Mouse (Mus musculus) megakaryocyte, embryonic 14.5 days (primary cell): Measurements from ENCODE around the gene Pygo2. TPM values are rescaled to one million over a fixed set of nuclear protein-coding genes. Genes with fewer than 3 reads are reported as not detected.
A peak's percentile ranks its signal among the peaks of the same experiment; 100 is the strongest.

Source experiments
- H3K27me3 ChIP-seq: replicated peaks from 2 replicates; pipeline ENCODE3; 2012; ENCODE audit warnings: inconsistent platforms
- H3K36me3 ChIP-seq: replicated peaks from 2 replicates; pipeline ENCODE3; 2012; ENCODE audit warnings: low read length, inconsistent platforms, mixed read lengths
- H3K4me1 ChIP-seq: 2 replicates; pipeline ENCODE4 v1.6.1; 2012; ENCODE audit warnings: inconsistent platforms
- H3K4me3 ChIP-seq: replicated peaks from 2 replicates; pipeline ENCODE3; 2012; ENCODE audit warnings: moderate library complexity, mild to moderate bottlenecking, inconsistent platforms
- H3K9me3 ChIP-seq: 2 replicates; pipeline ENCODE4 v1.6.1; 2012; ENCODE audit warnings: inconsistent platforms
- FLI1 ChIP-seq: IDR thresholded peaks from 2 replicates; pipeline ENCODE4 v1.6.1; 2012; ENCODE audit warnings: low read length, inconsistent platforms, mixed read lengths
- GATA1 ChIP-seq: IDR thresholded peaks from 3 replicates; pipeline ENCODE4 v1.6.1; 2012; ENCODE audit warnings: mixed read lengths, low read length, inconsistent platforms, borderline replicate concordance
- polyA plus RNA-seq: library from polyadenylated mRNA; stranded (reverse); fragments of >175 nt; gene quantifications from 2 replicates; pipeline ENCODE4 v1.2.3, GENCODE M21; 2012; ENCODE audit warnings: low replicate concordance; ENCODE audit not compliant: insufficient read depth

Gene Pygo2
- polyA plus RNA-seq: 35.3 and 137 TPM in 2 replicates

- TF ChIP-seq FLI1: no peak
- TF ChIP-seq GATA1: no peak
- Histone ChIP-seq H3K9me3 (no peaks in the 10 kb centered on the region), H3K36me3 (peaks cover 67% of the 10 kb centered on the region), H3K4me1 (peaks cover 36% of the 10 kb centered on the region), H3K4me3 (peak within 1 kb of the TSS; percentile 99), H3K27me3 (no peaks in the 10 kb centered on the region)
Measured at GRCm38 (mm10) chr3:89430171-89431159, at the start of gene Pygo2. TSS of gene Pygo2 (plus strand) at chr3:89430214.

- H3K36me3 ChIP-seq: peaks cover 87% of the 10 kb centered on the region
- H3K9me3 ChIP-seq: no peaks in the 10 kb centered on the region
- no peak for TF ChIP-seq GATA1
- TF ChIP-seq FLI1: no peak
- peaks cover 38% of the 10 kb centered on the region for H3K4me1 ChIP-seq
- H3K27me3 ChIP-seq: peaks cover 14% of the 10 kb centered on the region
- no peak overlapping the region for H3K4me3 ChIP-seq
Measured at GRCm38 (mm10) chr3:89380291-89380690, 49.7 kb upstream of the Pygo2 start.

- TF ChIP-seq FLI1 (no peak), GATA1 (no peak)
- no peaks in the 10 kb centered on the region for H3K9me3 ChIP-seq
- H3K4me1 ChIP-seq: peaks cover 43% of the 10 kb centered on the region
- H3K27me3 ChIP-seq: peaks cover 11% of the 10 kb centered on the region
- H3K36me3 ChIP-seq: peaks cover 92% of the 10 kb centered on the region
- no peak overlapping the region for H3K4me3 ChIP-seq
Measured at GRCm38 (mm10) chr3:89380711-89381110, 49.3 kb upstream of the Pygo2 start.

GRCm38 (mm10) chr3:89381233-89381632 lies 48.8 kb upstream of the Pygo2 start:
- Histone ChIP-seq H3K27me3 (peaks cover 10% of the 10 kb centered on the region), H3K36me3 (peaks cover 94% of the 10 kb centered on the region), H3K4me1 (peaks cover 48% of the 10 kb centered on the region), H3K4me3 (no peak overlapping the region), H3K9me3 (no peaks in the 10 kb centered on the region)
- TF ChIP-seq GATA1 (no peak), FLI1 (no peak)

- no peaks in the 10 kb centered on the region for H3K9me3 ChIP-seq
- H3K4me3 ChIP-seq: no peak overlapping the region
- TF ChIP-seq FLI1 (no peak), GATA1 (no peak)
- peaks cover 93% of the 10 kb centered on the region for H3K36me3 ChIP-seq
- peaks cover 58% of the 10 kb centered on the region for H3K4me1 ChIP-seq
- peaks cover 8% of the 10 kb centered on the region for H3K27me3 ChIP-seq
Measured at GRCm38 (mm10) chr3:89382033-89382882, 47.8 kb upstream of the Pygo2 start.

GRCm38 (mm10) chr3:89382950-89383349 lies 47.1 kb upstream of the Pygo2 start:
- Histone ChIP-seq H3K4me3 (no peak overlapping the region), H3K27me3 (peaks cover 8% of the 10 kb centered on the region), H3K4me1 (peaks cover 65% of the 10 kb centered on the region)

GRCm38 (mm10) chr3:89383651-89384255 lies 46.3 kb upstream of the Pygo2 start:
- Histone ChIP-seq H3K4me3 (no peak overlapping the region), H3K27me3 (peaks cover 8% of the 10 kb centered on the region), H3K4me1 (peaks cover 67% of the 10 kb centered on the region), H3K9me3 (no peaks in the 10 kb centered on the region), H3K36me3 (peaks cover 94% of the 10 kb centered on the region)
- no peak for TF ChIP-seq GATA1
- no peak for TF ChIP-seq FLI1

More at GRCm38 (mm10) chr3:89382950-89383349, 47.1 kb upstream of the Pygo2 start:
- TF ChIP-seq GATA1 (no peak), FLI1 (no peak)
- Histone ChIP-seq H3K36me3 (peaks cover 94% of the 10 kb centered on the region), H3K9me3 (no peaks in the 10 kb centered on the region)

GRCm38 (mm10) chr3:89384331-89385076 lies 45.5 kb upstream of the Pygo2 start:
- Histone ChIP-seq H3K4me1 (peaks cover 70% of the 10 kb centered on the region), H3K36me3 (peaks cover 90% of the 10 kb centered on the region)
- TF ChIP-seq GATA1: no peak
- TF ChIP-seq FLI1: no peak

GRCm38 (mm10) chr3:89385451-89385850 lies 44.6 kb upstream of the Pygo2 start:
- Histone ChIP-seq H3K4me3 (peak overlapping the region; percentile 82), H3K36me3 (peaks cover 89% of the 10 kb centered on the region), H3K9me3 (no peaks in the 10 kb centered on the region), H3K4me1 (peaks cover 78% of the 10 kb centered on the region), H3K27me3 (peaks cover 5% of the 10 kb centered on the region)
- TF ChIP-seq FLI1 (no peak), GATA1 (no peak)

More at GRCm38 (mm10) chr3:89384331-89385076, 45.5 kb upstream of the Pygo2 start:
- Histone ChIP-seq H3K9me3 (no peaks in the 10 kb centered on the region), H3K27me3 (peaks cover 5% of the 10 kb centered on the region), H3K4me3 (peak overlapping the region; percentile 28)
